Mouse (Mus musculus) small intestine, adult 2 months (tissue): ENCODE results near the gene Siah1a. TPM values are rescaled to one million over a fixed set of nuclear protein-coding genes. Genes with fewer than 3 reads are reported as not detected.

Experiments used
- H3K27ac ChIP-seq: fragments of 200-500 bp; 2 replicates; pipeline ENCODE4 v1.5.1; 2012; ENCODE audit warnings: low read depth, low read length, control low read depth, inconsistent platforms; ENCODE audit not compliant: insufficient read depth
- H3K27me3 ChIP-seq: fragments of 200-500 bp; 2 replicates; pipeline ENCODE4 v1.6.1; 2012; ENCODE audit warnings: mild to moderate bottlenecking, moderate library complexity, low read length, inconsistent platforms; ENCODE audit not compliant: control insufficient read depth, insufficient read depth
- H3K36me3 ChIP-seq: fragments of 200-500 bp; 2 replicates; pipeline ENCODE4 v1.6.1; 2012; ENCODE audit warnings: mild to moderate bottlenecking, low read length, control low read depth, inconsistent platforms; ENCODE audit not compliant: control insufficient read depth, insufficient read depth
- H3K4me1 ChIP-seq: fragments of 200-500 bp; 2 replicates; pipeline ENCODE4 v1.6.1; 2012; ENCODE audit warnings: low read length, inconsistent platforms, mixed read lengths; ENCODE audit not compliant: control insufficient read depth, insufficient read depth, insufficient read length
- H3K4me3 ChIP-seq: fragments of 200-500 bp; 2 replicates; pipeline ENCODE4 v1.5.1; 2012; ENCODE audit warnings: low read depth, mild to moderate bottlenecking, control low read depth, inconsistent platforms, low read length, moderate library complexity
- CTCF ChIP-seq: fragments of 200-500 bp; IDR thresholded peaks from 2 replicates; pipeline ENCODE4 v1.5.1; 2012; ENCODE audit warnings: low read depth, mild to moderate bottlenecking, control low read depth, inconsistent platforms, low read length, moderate library complexity, mixed read lengths; ENCODE audit not compliant: insufficient replicate concordance, insufficient read length; ENCODE audit errors: extremely low read depth
- POLR2A ChIP-seq: fragments of 200-500 bp; IDR thresholded peaks from 2 replicates; pipeline ENCODE4 v1.6.1; 2012; ENCODE audit warnings: low read depth, mild to moderate bottlenecking, control low read depth, inconsistent platforms, low read length, moderate library complexity
- WGBS: fragments of 180-500 bp; shearing (Covaris S2); methylation state at CpG from one replicate; pipeline ENCODE4 v1.1.7; 2018; 5-methylcytosine and 5-hydroxymethylcytosine counted together
- polyA plus RNA-seq: library from polyadenylated mRNA; depleted of rRNA; stranded (reverse); fragments of >200 nt; gene quantifications from 2 replicates; pipeline ENCODE4 v1.2.3, GENCODE M21; 2012

The Siah1a gene
- polyA plus RNA-seq, 1 experiment: 14.7 TPM

DNA sequence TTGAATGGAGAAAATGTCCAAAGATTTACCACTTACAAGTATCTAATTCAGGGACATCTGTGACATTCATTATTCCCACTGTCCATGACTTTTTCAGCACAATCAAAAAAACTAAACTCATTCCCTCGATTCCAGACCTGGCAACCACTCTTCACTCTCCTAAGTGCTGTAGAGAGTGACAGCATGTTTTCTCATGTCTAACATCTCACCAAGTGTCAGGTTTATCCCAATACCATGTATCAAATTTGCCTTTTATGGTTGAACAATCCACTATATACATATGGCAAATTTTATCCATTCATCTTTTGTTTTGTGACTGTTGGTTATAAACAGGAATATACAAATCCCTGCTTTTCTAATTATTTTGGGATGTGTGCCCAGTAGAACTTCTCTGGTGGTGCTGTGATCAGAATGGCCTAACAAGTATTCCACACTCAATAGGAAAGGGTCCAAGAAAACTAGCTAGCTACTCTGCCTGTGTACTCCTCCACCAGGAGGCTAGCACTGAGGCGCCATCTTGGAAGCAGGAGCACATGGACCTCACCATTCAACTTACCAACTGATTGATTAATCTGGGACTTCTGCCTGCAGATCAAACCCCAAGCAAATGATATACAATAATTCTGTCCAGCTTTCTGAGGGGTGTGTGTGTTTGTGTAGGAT is 27.3 kb downstream of the Siah1a start:
- Histone ChIP-seq H3K27ac (no peak overlapping the region), H3K4me3 (no peak overlapping the region), H3K36me3 (peaks cover 41% of the 10 kb centered on the region), H3K4me1 (0 out of 2 replicates have a peak, but pooled peaks cover 2% of the 10 kb centered on the region), H3K27me3 (no peaks in the 10 kb centered on the region)
- 92% methylated on average over 2 of the region's 2 CpGs for WGBS
- TF ChIP-seq CTCF: no peak
- no peak for TF ChIP-seq POLR2A

DNA sequence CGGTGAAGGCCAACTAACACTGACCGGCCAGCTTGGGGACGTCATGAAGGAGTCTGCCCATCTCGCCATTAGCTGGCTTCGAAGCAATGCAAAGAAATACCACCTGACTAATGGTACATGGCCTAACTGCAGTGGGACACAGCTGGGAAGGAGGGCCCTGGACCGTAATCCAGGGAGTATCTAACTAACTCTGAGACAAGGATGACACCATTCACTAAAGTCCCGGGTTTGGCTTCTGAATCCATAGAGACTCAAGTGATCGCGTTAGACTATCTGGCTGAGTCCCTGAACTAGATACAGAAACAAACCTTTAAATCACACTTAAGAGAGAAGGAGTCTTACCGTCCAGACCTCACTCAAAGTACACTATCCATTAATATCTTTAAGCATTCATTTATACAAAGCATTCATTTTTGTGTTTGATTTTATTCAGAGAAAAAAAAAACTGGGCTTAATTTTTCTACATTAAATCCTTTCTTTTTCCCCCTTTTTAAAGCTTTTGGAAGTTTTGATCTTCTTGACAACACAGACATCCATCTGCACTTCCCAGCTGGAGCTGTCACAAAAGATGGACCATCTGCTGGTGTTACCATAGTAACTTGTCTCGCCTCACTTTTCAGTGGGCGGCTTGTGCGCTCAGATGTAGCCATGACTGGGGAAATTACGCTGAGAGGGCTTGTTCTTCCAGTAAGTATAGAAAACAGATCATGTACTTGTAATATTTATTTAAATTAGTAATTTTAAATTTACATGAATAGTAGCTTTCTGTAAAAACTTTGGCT is 32.1 kb downstream of the Siah1a start:
- WGBS: 91% methylated on average over 14 of the region's 14 CpGs
- H3K27ac ChIP-seq: no peak overlapping the region
- H3K27me3 ChIP-seq: no peaks in the 10 kb centered on the region
- H3K36me3 ChIP-seq: peaks cover 49% of the 10 kb centered on the region
- no peak overlapping the region for H3K4me3 ChIP-seq
- TF ChIP-seq POLR2A: no peak
- TF ChIP-seq CTCF: no peak
- H3K4me1 ChIP-seq: no peaks in the 10 kb centered on the region

GRCm38 (mm10) chr8:86712594-86712993 is 33.1 kb downstream of the Siah1a start:
- no peak for TF ChIP-seq POLR2A
- TF ChIP-seq CTCF: no peak
- H3K4me3 ChIP-seq: no peak overlapping the region
- H3K27ac ChIP-seq: no peak overlapping the region
- no peaks in the 10 kb centered on the region for H3K27me3 ChIP-seq
- peaks cover 43% of the 10 kb centered on the region for H3K36me3 ChIP-seq
- WGBS: 89% methylated on average over 3 of the region's 3 CpGs
- H3K4me1 ChIP-seq: no peaks in the 10 kb centered on the region

DNA sequence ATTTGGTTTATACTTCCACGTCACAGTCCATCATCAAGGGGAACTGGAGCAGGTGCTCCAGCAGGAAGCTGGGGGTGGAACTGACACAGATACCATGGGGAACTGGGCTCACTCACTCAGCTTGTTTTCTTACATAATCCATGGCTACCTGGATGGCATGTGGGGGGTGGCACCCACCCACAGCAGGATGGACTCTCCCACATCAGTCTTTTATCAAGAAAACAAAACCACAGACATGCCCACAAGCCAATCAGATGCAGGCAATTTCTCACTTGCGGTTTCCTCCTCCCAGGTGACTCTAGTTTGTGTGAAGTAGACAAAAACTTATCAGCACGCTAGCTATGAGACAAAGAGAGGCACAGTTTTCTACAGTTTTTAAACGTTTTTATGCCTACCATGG is 37.9 kb downstream of the Siah1a start:
- Histone ChIP-seq H3K36me3 (peaks cover 27% of the 10 kb centered on the region), H3K4me3 (no peak overlapping the region), H3K27me3 (no peaks in the 10 kb centered on the region), H3K4me1 (no peaks in the 10 kb centered on the region), H3K27ac (no peak overlapping the region)
- no peak for TF ChIP-seq POLR2A
- no peak for TF ChIP-seq CTCF
- WGBS: 59% methylated on average over 4 of the region's 4 CpGs

DNA sequence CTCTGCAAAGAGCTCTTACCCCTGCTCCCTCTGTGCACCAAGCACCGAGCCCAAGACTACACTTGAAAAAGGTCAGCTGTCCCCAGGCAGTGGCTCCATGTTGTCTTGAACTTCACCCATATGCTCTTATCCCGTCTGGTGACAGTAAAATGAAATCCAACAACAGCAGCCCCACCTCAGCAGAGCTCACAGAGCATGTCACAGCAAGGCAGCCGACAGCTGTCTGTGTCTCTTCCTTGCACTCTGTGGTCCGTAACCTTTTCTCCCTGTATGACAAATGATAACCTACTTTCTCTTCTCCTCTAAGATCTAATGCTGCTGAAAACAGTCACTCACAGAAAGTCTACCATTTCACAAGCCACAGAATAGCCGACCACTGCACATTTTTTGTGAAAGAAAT is 39.0 kb downstream of the Siah1a start:
- Histone ChIP-seq H3K36me3 (peaks cover 31% of the 10 kb centered on the region), H3K4me1 (no peaks in the 10 kb centered on the region), H3K27ac (no peak overlapping the region), H3K27me3 (no peaks in the 10 kb centered on the region), H3K4me3 (no peak overlapping the region)
- TF ChIP-seq POLR2A (no peak), CTCF (no peak)
- WGBS: 90% methylated on average over 5 of the region's 5 CpGs

DNA sequence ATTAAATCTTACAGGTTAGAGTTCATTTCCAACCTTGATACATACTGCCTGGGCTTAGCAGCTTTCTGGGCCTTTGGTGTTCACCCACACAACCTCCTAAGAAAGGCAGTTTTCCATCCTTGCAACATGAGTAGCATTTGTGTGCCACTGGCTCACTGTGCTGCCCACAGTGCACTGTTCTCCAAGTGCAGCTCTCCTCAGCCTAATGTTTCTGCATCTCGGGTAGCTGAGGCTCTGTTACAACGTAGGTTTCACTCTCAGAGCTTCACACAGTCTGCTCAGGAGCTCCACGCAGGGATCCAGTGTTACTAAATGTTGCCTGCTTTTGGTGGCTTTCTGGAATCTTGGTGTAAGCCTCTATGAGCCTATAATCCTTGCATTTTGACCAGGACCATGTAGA is 40.4 kb downstream of the Siah1a start:
- Histone ChIP-seq H3K4me3 (no peak overlapping the region), H3K4me1 (no peaks in the 10 kb centered on the region), H3K27me3 (no peaks in the 10 kb centered on the region), H3K27ac (no peak overlapping the region), H3K36me3 (peaks cover 25% of the 10 kb centered on the region)
- 91% methylated on average over 3 of the region's 3 CpGs for WGBS
- no peak for TF ChIP-seq CTCF
- no peak for TF ChIP-seq POLR2A

- peaks cover 4% of the 10 kb centered on the region for H3K4me1 ChIP-seq
- WGBS: 89% methylated on average over 3 of the region's 3 CpGs
- no peak overlapping the region for H3K4me3 ChIP-seq
- TF ChIP-seq CTCF (no peak), POLR2A (no peak)
- peaks cover 17% of the 10 kb centered on the region for H3K36me3 ChIP-seq
- no peak overlapping the region for H3K27ac ChIP-seq
- no peaks in the 10 kb centered on the region for H3K27me3 ChIP-seq
These were observed 43.3 kb downstream of the Siah1a start for GRCm38 (mm10) chr8:86702453-86702852.
